Mouse (Mus musculus) lung, postnatal 25 days (tissue): ENCODE results near the gene Wdtc1.

Experiments used
- DNase-seq: peaks from one replicate; pipeline ENCODE4 v3.0.0; 2022; ENCODE audit warnings: low spot score

The Wdtc1 gene

GRCm38 (mm10) chr4:133251214-133251613, 102.1 kb downstream of the Wdtc1 start:
- DNase-seq: no peak

GRCm38 (mm10) chr4:133250609-133251008, 102.7 kb downstream of the Wdtc1 start:
- peak; percentile 84 for DNase-seq

- DNase-seq: no peak
Measured at GRCm38 (mm10) chr4:133247806-133248449, 105.4 kb downstream of the Wdtc1 start.

GRCm38 (mm10) chr4:133247072-133247471, 106.2 kb downstream of the Wdtc1 start:
- peak; percentile 66 for DNase-seq

- no peak for DNase-seq
Measured at GRCm38 (mm10) chr4:133244289-133244688, 109.0 kb downstream of the Wdtc1 start.

GRCm38 (mm10) chr4:133243538-133243937, 109.7 kb downstream of the Wdtc1 start:
- peak; percentile 35 for DNase-seq

GRCm38 (mm10) chr4:133242710-133243109, 110.6 kb downstream of the Wdtc1 start:
- DNase-seq: no peak
